Mouse (Mus musculus) brain, embryonic 14.5 days (tissue): ENCODE measurements at regions not wholly inside any gene's neighbourhood (a gene's known extent, or its start where the extent isn't known, plus 50 kb on each side); places are given as distances from the start of the nearest gene placed in this dataset.

Source experiments
- CTCF ChIP-seq: fragments of 200-500 bp; IDR thresholded peaks from 2 replicates; pipeline ENCODE4 v1.5.1; 2012; ENCODE audit warnings: inconsistent platforms, mild to moderate bottlenecking, moderate library complexity, borderline replicate concordance; ENCODE audit not compliant: insufficient read depth, insufficient read length; ENCODE audit errors: extremely low read depth
- POLR2A ChIP-seq: fragments of 200-500 bp; IDR thresholded peaks from 2 replicates; pipeline ENCODE4 v1.6.1; 2012; ENCODE audit warnings: mild to moderate bottlenecking, inconsistent platforms, borderline replicate concordance; ENCODE audit not compliant: poor library complexity, insufficient read depth, insufficient read length, severe bottlenecking; ENCODE audit errors: extremely low read depth

DNA sequence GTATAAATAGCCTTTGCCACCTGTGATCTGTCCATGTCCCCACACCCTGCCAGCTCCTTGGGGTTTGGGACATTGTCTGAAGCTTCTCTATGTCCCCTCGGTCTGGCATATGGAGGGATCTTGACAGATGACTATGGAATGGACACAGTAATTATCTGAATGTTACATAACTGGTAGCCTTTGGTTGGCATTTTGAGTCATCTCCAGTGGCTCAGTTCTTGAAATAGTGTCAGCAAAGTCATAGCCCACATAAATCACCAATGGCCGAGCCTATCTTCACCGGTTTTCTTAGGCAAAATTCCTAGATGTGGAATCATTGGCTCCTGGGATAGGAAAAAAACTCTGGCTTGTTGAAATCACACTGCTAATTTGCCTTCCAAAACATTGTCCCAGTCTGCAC, 67.3 kb upstream of the Ephb1 start:
- TF ChIP-seq CTCF (no peak), POLR2A (no peak)
